Mouse (Mus musculus) stomach, adult 2 months (tissue): ENCODE results near the gene Git2. TPM values are rescaled to one million over a fixed set of nuclear protein-coding genes. Genes with fewer than 3 reads are reported as not detected.

Experiments used
- polyA plus RNA-seq: library from polyadenylated mRNA; depleted of rRNA; stranded (reverse); fragments of >200 nt; gene quantifications from 2 replicates; pipeline ENCODE4 v1.2.3, GENCODE M21; 2012; rRNA removed

Git2 gene
- polyA plus RNA-seq, result 13.2 and 14.2 TPM in 2 replicates

GRCm38 (mm10) chr5:114775056-114775979 is at the start of gene Git2:
Git2 (minus strand) TSS chr5:114775517.

GRCm38 (mm10) chr5:114822796-114823688 is 47.7 kb upstream of the Git2 start, which contains the start of gene 1500011B03Rik:
1500011B03Rik (minus strand) TSS chr5:114823468.

GRCm38 (mm10) chr5:114774403-114775051 is 790 bp downstream of the Git2 start, which contains the start of gene Ankrd13a:
Ankrd13a (plus strand) TSS chr5:114774677.

DNA sequence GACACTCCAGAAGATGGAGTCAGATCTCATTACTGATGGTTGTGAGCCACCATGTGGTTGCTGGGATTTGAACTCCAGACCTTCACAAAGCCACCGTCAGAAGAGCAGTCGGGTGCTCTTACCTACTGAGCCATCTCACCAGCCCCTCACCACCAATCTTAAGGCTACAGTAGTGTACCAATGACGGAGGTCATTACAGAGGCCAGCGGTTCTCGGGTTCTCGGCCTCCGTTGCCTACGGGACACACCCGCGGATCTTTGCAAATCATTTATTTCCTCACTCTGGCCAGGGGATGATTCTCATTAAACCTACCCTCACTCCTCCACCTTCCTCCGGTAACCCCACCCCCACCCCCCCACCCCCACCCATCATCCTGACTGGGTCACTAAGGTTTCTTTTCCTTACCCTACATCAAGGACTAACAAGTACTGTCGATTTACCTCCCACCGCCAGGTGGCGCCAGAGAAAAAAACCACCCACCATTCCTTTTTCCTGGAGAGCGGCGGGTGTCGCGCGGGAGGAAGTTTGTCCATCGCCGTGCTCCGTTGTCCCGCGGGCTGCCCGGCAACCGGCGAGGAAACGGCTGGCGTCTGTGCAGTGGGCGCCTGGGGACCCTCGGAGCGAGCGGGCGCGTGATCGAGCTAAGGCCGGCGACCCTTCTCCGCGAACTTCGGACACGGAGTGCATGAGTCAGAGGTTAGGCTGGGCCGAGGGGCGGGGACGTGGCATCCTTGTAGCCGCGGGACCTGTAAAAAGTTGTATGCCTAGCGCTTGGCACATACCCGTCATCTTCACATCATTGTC is 67.8 kb downstream of the Git2 start, which contains the start of gene Tchp:
Gene Tchp, plus strand, starts transcription at position 496 of the 804 bp plus-strand sequence.

DNA sequence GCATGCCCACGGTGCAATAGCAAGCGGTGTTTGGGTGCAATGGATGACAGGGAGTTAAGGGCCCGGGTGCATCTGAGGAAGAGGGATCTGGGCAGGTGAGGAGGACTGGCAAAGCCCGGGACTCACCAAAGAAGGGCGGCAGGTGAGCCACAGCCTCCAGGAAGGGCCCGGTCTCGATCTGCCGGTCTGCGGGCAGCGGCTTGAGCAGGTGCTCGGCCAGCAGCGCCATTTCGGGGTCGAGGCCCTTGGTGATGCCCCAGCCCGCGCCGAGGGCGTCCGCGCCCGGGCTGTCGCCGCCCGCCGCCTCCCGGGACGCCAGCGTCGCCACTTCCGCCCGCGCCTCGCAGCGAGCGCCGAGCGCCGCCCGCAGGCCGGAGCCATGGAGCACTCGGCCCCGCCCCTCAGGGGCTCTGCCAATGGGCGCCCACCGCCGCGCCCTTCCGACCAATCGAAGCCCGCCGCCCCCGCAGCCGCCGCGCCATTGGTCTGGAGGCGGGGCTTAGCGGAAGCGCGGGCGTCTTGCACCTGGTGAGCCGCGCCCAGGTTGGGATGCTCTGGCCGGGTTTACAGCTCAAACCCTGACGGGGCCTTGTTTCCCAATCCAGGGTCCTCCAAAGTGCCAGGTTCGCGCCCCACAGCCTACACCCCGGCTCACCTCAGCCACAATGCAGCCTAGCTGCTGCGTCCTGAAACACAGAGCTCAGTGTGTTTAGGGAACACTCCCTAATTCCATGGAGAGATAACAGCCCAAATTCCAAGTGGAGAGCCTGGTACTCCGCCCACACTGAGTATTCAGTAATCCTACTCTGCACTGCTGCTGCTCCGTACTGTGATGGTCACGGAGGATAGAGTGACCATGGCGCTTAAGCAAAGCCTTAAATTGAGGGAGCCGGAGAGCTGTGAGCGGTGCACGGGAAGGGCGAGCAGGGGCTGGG is 84.4 kb downstream of the Git2 start, which contains the start of gene Gltp:
Gene Gltp, minus strand, starts transcription at position 352 of the 935 bp plus-strand sequence.

Other genes with a start within 250 kb of the Git2 start
- gene Fam222a, start 207.5 kb downstream of the Git2 start, polyA plus RNA-seq, result 2.9 and 3.4 TPM in 2 replicates
- 5.7 and 5.9 TPM in 2 replicates for gene Trpv4, start 117.1 kb downstream of the Git2 start, polyA plus RNA-seq
- 221 and 237 TPM in 2 replicates for gene Gltp, start 84.5 kb downstream of the Git2 start, polyA plus RNA-seq
- gene Tchp, start 67.8 kb downstream of the Git2 start, polyA plus RNA-seq, result 4.0 and 6.5 TPM in 2 replicates
- gene Ankrd13a, start 840 bp downstream of the Git2 start, polyA plus RNA-seq, result 26.9 and 34.6 TPM in 2 replicates
- gene 1500011B03Rik, start 48.0 kb upstream of the Git2 start, polyA plus RNA-seq, result 6.7 and 13.9 TPM in 2 replicates
- gene 4930519G04Rik, start 78.1 kb upstream of the Git2 start, polyA plus RNA-seq, result not detected in 2 replicates
- gene Gm9936, start 83.2 kb upstream of the Git2 start, polyA plus RNA-seq, result not detected in 2 replicates
- gene Oasl2, start 121.4 kb upstream of the Git2 start, polyA plus RNA-seq, result 2.3 and 3.3 TPM in 2 replicates
- gene Oasl1, start 147.7 kb upstream of the Git2 start, polyA plus RNA-seq, result 63.9 and 113 TPM in 2 replicates
- gene 2210016L21Rik, start 166.6 kb upstream of the Git2 start, polyA plus RNA-seq, result 10.2 and 13.8 TPM in 2 replicates
- gene Hnf1a, start 195.6 kb upstream of the Git2 start, polyA plus RNA-seq, result 6.2 and 7.3 TPM in 2 replicates
- gene Sppl3, start 235.6 kb upstream of the Git2 start, polyA plus RNA-seq, result 44.3 and 46.2 TPM in 2 replicates